Mouse (Mus musculus) hindbrain, embryonic 16.5 days (tissue): ENCODE results near the gene Phc2. TPM values are rescaled to one million over a fixed set of nuclear protein-coding genes. Genes with fewer than 3 reads are reported as not detected.

ENCODE experiments used
- polyA plus RNA-seq: library from polyadenylated mRNA; unstranded; fragments of >200 nt; fragmentation: Nextera tagmentation; extraction: Ambion mirVana; gene quantifications from 2 replicates; pipeline ENCODE4 v1.2.1, GENCODE M21; 2015

The Phc2 gene
- polyA plus RNA-seq, 1 experiment from 2014 or later = 19.9 TPM

Other genes starting within 250 kb of the Phc2 start
- gene Zscan20, start 44.6 kb upstream of the Phc2 start, polyA plus RNA-seq = 4.3 and 4.9 TPM in 2 replicates
- 1.6 and 2.0 TPM in 2 replicates for gene Tlr12, start 36.1 kb upstream of the Phc2 start, polyA plus RNA-seq
- gene A3galt2, start 100.7 kb downstream of the Phc2 start, polyA plus RNA-seq = 0.23 and 0.36 TPM in 2 replicates
- 29.8 and 33.2 TPM in 2 replicates for gene Zfp362, start 151.3 kb downstream of the Phc2 start, polyA plus RNA-seq
- gene Trim62, start 228.9 kb downstream of the Phc2 start, polyA plus RNA-seq = 23.8 and 25.1 TPM in 2 replicates